Mouse (Mus musculus) olfactory bulb, adult 2 months (tissue): ENCODE data around the gene Idua. TPM values are rescaled to one million over a fixed set of nuclear protein-coding genes. Genes with fewer than 3 reads are reported as not detected.

Source experiments
- H3K27ac ChIP-seq: fragments of 200-500 bp; 2 replicates; pipeline ENCODE4 v1.5.1; 2012; ENCODE audit warnings: low read depth, low read length; ENCODE audit not compliant: insufficient read depth
- H3K4me1 ChIP-seq: fragments of 200-500 bp; 2 replicates; pipeline ENCODE4 v1.6.1; 2012; ENCODE audit warnings: low read length; ENCODE audit not compliant: control insufficient read depth, insufficient read depth
- H3K4me3 ChIP-seq: fragments of 200-500 bp; 2 replicates; pipeline ENCODE4 v1.5.1; 2012; ENCODE audit warnings: mild to moderate bottlenecking, low read depth, low read length, moderate library complexity; ENCODE audit not compliant: insufficient read depth
- CTCF ChIP-seq: fragments of 200-500 bp; IDR thresholded peaks from 2 replicates; pipeline ENCODE4 v1.5.1; 2012; ENCODE audit warnings: low read depth, mild to moderate bottlenecking, low read length, moderate library complexity; ENCODE audit not compliant: insufficient read depth
- POLR2A ChIP-seq: fragments of 200-500 bp; IDR thresholded peaks from 2 replicates; pipeline ENCODE4 v1.6.1; 2012; ENCODE audit warnings: mild to moderate bottlenecking, low read depth, low read length, moderate library complexity; ENCODE audit not compliant: insufficient read depth
- WGBS: fragments of 180-500 bp; shearing (Covaris S2); methylation state at CpG from one replicate; pipeline ENCODE4 v1.1.7; 2018; 5-methylcytosine and 5-hydroxymethylcytosine counted together
- polyA plus RNA-seq: library from polyadenylated mRNA; stranded (reverse); fragments of >200 nt; gene quantifications from 2 replicates; pipeline ENCODE4 v1.2.4, GENCODE M21; 2012; ENCODE audit warnings: low replicate concordance; ENCODE audit not compliant: missing spikeins, insufficient read depth, insufficient read length

Idua gene
- polyA plus RNA-seq, 1 experiment: not detected

DNA sequence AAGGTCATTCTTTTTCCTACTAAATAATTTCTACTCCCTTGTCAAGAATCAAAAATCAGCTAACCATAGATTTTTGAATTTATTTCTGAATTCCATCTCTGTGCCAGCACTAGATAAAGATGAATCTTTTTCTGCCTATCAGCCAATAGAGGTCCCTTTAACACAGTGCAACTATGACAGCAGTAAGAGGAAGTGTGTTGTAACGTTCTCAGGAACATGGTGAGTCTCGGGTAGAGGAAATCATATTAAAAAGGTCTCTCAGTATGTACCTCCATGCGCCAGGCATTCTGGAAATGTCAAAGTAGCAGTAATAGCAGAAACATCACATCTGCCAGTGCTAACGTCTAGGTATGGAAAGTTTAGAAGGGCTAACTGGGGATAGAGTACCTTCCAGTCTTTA lies 24.0 kb upstream of the Idua start:
- TF ChIP-seq POLR2A (no peak), CTCF (no peak)
- Histone ChIP-seq H3K4me3 (no peak overlapping the region), H3K27ac (no peak overlapping the region), H3K4me1 (no peaks in the 10 kb centered on the region)
- WGBS: 79% methylated on average over 4 of the region's 4 CpGs

DNA sequence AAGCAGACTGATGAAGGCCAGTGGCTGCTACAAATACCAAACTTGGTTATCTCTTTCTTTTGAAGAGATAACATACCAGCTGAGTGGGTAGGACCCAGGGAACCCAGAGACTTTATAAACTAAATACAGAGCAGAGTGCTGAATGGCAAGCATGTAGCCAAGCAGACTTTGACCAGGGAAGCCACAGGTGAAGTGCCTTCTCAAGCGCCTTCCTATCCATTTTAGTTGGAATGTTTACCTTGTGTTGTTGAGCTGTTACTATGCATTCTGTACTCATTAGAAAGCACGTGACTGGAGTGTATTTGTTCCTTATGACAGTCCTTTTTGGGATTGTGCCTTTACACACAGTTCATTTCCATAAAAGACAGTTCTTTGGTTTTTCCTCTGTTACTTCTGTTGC lies 16.5 kb upstream of the Idua start:
- Histone ChIP-seq H3K4me1 (no peaks in the 10 kb centered on the region), H3K4me3 (no peak overlapping the region), H3K27ac (no peak overlapping the region)
- 74% methylated on average over 2 of the region's 2 CpGs for WGBS
- TF ChIP-seq CTCF (no peak), POLR2A (no peak)

DNA sequence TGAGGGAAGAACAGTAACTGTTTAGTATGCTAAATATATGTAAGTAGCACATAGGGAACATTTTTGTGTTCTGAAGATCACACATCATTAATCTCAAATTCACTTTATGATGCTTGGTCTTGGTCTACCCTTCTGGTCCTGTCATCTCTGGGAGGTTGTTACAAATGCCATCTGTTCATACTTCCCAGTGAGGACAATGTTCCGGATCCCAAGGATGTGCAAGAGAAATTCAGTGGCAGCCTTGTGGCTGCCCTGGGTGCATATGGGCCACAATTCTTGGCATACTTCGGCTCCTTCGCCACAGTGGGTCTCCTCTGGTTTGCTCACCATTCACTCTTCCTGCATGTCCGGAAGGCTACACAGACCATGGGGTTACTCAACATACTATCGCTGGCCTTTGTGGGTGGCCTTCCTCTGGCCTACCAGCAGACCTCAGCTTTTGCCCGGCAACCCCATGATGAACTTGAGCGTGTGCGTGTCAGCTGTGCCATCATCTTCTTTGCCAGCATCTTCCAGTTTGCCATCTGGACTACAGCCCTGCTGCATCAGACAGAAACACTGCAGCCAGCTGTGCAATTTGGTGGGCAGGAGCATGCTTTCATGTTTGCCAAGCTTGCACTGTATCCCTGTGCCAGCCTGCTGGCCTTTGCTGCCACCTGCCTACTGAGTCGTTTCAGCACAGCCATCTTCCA lies 14.3 kb upstream of the Idua start:
- H3K4me1 ChIP-seq: no peaks in the 10 kb centered on the region
- no peak for TF ChIP-seq CTCF
- no peak for TF ChIP-seq POLR2A
- H3K4me3 ChIP-seq: no peak overlapping the region
- WGBS: 60% methylated on average over 9 of the region's 9 CpGs
- no peak overlapping the region for H3K27ac ChIP-seq

DNA sequence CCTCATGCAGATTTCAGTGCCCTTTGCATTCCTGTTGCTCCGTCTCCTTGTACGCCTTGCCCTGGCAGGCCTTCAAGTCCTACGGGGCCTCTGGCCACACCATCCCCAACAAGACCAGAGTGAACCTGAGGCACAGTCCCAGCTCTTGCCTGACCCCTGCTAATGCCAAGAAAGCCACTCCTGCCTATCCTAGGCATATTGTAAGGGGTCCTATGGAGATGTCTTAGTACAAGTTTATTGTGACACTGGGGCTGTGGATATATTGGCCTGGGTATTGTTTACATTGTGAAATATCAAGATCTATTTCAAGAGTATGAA lies 13.8 kb upstream of the Idua start:
- Histone ChIP-seq H3K4me3 (no peak overlapping the region), H3K4me1 (no peaks in the 10 kb centered on the region), H3K27ac (no peak overlapping the region)
- 52% methylated on average over 3 of the region's 3 CpGs for WGBS
- TF ChIP-seq POLR2A: no peak
- TF ChIP-seq CTCF: no peak

DNA sequence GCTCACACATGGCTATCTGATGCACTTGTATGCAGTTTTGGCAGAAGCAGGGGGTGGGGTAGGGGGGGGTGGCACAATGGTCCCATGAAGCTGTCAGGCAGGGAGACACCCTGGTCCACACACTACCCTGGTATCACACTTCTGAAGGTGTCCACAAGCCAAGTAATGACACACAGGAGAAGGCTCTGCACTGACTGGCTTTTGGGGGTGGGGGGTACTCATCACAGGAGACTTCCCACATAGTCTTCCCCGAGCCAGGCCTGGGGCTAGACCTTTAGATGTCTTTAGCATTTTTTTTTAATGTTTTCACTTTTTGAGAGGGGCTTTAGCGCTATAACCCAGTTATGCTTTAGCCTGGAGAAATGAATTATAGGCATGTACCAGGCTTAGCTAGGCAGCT lies 12.8 kb upstream of the Idua start:
- Histone ChIP-seq H3K4me1 (no peaks in the 10 kb centered on the region), H3K4me3 (no peak overlapping the region), H3K27ac (no peak overlapping the region)
- no peak for TF ChIP-seq POLR2A
- no peak for TF ChIP-seq CTCF
- 90% methylated on average over 2 of the region's 2 CpGs for WGBS

DNA sequence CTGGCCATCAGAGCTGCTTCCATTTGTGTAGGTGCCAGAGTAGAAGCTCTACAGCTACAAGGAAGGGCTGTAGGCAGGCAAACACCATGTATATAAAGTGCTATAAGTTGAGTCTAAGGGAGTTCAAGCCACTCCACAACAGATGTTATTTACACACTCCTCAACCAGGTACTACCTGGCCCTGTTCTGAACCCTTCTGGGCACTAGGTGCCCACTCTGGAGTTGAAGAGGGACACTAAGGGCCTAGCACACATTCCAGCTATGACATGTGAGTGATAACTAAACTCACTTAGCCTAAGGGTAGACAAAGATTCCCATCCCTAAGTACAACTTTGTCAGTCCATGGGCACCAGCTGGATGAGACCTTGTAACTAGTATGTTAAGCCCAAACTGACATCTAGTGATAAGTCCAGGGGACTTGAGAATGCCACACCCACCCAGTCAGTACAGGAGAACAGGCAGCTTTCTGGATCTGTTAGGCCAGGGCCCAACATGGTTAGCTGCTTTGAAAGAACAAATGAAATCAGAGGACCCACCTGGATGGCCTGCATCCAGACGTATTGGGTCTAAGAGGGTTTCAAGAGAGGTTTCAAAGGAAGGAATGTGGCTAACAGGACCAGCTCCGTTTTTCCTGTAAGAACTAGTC lies 12.2 kb upstream of the Idua start:
- 89% methylated on average over 2 of the region's 2 CpGs for WGBS
- H3K27ac ChIP-seq: no peak overlapping the region
- no peaks in the 10 kb centered on the region for H3K4me1 ChIP-seq
- H3K4me3 ChIP-seq: no peak overlapping the region
- TF ChIP-seq CTCF (no peak), POLR2A (no peak)

DNA sequence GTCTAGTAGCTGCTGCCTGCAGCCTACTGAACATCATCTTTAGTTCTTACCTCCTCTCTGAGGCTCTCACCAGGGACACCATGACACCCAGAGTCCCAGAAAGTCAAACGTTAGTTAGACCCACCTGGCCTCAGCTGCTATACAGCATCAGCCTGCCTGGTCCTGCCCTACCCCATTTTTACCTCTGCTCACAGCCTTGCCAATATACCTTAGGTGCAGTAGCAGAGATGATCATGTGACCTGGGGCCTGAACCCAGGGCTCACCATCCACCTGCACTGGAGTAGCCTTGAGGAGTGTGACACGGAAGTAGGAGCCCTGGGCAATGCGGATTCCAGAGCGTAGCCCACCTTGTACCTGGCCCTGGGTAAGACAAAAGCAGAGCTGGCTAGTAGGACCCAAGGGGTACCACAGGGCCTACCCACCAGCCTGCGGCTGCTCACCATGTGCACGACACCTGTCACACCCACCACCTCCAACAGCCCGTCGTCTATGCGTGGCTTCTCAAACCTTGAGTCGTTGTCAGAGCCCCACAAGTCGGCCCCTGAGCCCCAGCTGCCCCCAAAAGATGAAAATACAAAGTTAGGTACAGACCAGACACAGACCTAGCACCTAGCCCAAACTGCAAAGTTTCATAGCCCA lies 11.1 kb upstream of the Idua start:
- H3K4me3 ChIP-seq: no peak overlapping the region
- H3K4me1 ChIP-seq: no peaks in the 10 kb centered on the region
- TF ChIP-seq CTCF (no peak), POLR2A (no peak)
- H3K27ac ChIP-seq: no peak overlapping the region
- 91% methylated on average over 11 of the region's 11 CpGs for WGBS

DNA sequence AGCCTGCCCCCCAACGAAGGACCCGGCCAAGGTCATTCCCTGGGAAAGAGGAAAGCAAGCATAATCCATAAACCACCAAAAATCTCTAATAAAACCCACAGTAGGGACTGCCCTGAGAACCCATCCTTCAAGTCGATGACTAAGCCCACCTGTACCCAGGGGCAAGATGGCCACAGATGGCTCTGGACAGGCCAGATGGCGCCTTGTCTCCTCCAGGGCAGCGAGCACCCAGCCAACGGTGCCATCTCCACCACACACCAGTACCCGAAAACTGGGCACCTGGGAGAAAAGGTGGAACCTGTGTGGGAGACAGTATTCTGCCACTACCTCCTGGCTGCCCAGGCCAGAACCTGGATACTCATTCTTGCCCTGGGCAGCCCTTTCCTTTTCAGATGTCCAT lies 9.8 kb upstream of the Idua start:
- TF ChIP-seq CTCF: no peak
- TF ChIP-seq POLR2A: no peak
- 89% methylated on average over 7 of the region's 7 CpGs for WGBS
- H3K27ac ChIP-seq: no peak overlapping the region

DNA sequence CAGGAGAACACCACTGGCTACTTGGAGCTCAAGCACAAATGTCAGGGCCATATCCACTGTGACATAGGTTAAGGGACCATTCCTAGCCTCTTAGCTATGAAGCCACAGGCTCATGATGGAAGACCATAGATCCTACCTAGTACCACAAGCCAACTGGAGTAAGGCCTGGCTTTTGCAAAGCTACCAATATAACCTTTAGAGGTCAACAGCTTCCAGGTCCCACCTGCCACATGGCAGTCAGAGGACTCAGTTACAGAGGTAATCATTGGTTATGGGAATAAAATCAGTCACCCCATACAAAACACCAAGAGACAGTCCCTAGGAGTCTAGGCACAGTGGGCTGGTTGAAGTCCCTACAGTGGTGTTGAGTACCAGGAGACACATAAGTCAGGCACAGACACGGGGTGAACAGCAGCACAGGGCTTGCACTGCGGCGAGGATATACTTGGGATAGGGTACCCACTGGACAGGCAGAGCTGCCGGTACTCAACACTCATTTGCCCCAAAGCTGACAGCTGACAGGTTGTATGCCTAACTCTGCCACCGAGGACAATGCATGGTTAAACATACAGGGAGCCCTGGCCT lies 8.9 kb upstream of the Idua start:
- TF ChIP-seq POLR2A: no peak
- no peak for TF ChIP-seq CTCF
- Histone ChIP-seq H3K4me1 (no peaks in the 10 kb centered on the region), H3K4me3 (no peak overlapping the region), H3K27ac (no peak overlapping the region)
- 81% methylated on average over 5 of the region's 5 CpGs for WGBS

More for the DNA sequence above, 9.8 kb upstream of the Idua start:
- Histone ChIP-seq H3K4me3 (no peak overlapping the region), H3K4me1 (no peaks in the 10 kb centered on the region)
